Mouse (Mus musculus) 416B (cell line): ENCODE measurements around the gene Ciao1.
"Not testable (repeated sequence)": the region's sequence is repeated elsewhere in the genome, so short reads cannot be mapped to it uniquely, and the experiment has no call there.

Experiments
- DNase-seq: peaks from one replicate; pipeline ENCODE4 v3.0.0; 2011; ENCODE audit warnings: low read depth

Ciao1 gene

GRCm38 (mm10) chr2:127250291-127251008, 2.8 kb upstream of the Ciao1 start:
- DNase-seq, result no peak

- peak; percentile 62 for DNase-seq
Observed at GRCm38 (mm10) chr2:127248334-127249004, 853 bp upstream of the Ciao1 start.

GRCm38 (mm10) chr2:127240065-127240464, 7.6 kb downstream of the Ciao1 start:
- no peak for DNase-seq

DNA sequence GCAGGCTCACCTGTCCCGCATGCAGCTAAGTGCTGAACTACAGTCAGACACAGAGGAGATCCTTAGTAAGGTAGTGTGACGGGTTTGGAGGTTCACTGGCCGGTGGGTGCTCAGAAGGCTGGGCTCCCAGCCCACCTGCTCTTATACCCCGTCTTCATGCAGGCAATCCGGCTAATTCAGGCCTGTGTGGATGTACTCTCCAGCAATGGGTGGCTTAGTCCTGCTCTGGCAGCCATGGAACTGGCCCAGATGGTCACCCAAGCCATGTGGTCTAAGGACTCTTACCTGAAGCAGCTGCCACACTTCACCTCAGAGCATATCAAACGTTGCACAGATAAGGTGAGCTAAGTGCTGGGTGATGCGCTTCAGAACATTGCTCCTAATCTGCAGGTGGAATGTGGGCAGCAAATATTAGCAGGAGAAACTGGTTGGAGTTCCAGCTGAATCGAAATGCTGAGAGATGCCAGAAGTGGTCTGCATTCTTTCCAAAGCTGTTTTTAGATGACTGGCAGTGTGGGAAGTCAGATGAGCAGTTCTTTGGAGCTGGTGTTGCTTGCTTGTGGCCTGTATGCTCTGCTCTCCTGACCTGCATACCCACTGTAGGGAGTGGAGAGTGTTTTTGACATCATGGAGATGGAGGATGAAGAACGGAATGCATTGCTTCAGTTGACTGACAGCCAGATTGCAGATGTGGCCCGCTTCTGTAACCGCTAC, 9.6 kb downstream of the Ciao1 start:
- DNase-seq, result no peak

GRCm38 (mm10) chr2:127225261-127225660, 22.4 kb downstream of the Ciao1 start:
- peak; percentile 13 for DNase-seq

GRCm38 (mm10) chr2:127217746-127218145, 29.9 kb downstream of the Ciao1 start:
- no peak for DNase-seq

DNA sequence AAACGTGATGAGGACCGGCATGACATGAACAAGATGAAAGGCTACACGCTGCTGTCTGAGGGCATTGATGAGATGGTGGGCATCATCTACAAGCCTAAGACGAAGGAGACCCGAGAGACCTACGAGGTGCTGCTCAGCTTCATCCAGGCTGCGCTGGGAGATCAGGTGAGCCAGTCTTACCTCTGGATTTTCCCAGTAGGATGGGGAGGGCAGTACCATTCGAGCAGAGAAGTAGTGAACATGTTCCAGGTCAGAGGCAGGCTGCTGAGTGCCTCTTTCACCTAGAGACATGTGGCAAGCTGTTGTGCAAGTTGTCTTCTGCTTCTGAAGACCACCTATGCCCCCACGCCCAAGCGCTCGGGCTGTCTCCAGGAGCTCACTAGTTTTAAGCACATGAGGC, 36.9 kb downstream of the Ciao1 start:
- DNase-seq, result no peak

- DNase-seq, result no peak
Observed at GRCm38 (mm10) chr2:127208452-127208769, 39.2 kb downstream of the Ciao1 start.

DNA sequence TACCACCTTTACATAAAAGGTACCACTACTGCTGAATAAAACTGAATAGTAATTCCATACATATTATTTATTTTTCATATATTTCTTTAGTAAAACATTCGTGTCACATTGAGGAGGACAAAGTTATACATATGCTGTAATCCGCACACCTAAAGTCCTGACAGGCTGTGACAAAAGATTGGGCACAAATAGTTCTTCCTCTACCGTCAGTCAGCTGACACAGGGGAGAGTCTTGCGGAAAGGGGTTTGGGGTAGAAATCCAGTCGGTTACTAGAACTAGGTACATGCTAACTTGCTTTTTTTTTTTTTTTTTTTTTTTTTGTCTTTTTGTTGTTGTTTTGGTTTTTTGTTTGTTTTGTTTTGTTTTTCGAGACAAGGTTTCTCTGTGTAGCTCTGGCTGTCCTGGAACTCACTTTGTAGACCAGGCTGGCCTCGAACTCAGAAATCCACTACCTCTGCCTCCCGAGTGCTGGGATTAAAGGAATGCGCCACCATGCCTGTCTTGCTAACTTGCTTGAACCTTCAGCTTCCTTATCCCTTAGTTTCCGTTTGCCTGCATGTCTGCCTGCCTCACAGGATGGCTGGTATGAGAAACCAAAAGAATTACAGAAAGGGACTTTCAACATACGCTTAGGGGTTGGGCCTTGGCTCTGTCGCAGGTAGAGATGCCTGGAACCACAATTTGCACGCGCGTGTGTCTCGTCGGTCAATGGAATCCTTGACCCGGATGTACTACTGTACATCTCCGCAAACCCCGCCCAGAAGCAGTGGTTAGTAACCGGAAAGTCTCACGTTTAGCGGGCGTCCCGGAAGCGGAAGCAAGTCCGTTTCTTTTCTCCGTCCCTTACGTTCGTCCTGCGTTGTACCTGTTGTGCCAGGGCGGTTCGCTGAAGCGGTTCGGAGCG, 39.8 kb downstream of the Ciao1 start, which contains the start of the genes 1810024B03Rik and Snrnp200:
Gene 1810024B03Rik (minus strand): TSS at position 734 of the 905 bp plus-strand sequence.
Gene Snrnp200 (plus strand): TSS at position 840 of the 905 bp plus-strand sequence.
- peak; percentile 99 for DNase-seq

- DNase-seq, result no peak
Observed at GRCm38 (mm10) chr2:127206916-127207315, 40.7 kb downstream of the Ciao1 start.

DNA sequence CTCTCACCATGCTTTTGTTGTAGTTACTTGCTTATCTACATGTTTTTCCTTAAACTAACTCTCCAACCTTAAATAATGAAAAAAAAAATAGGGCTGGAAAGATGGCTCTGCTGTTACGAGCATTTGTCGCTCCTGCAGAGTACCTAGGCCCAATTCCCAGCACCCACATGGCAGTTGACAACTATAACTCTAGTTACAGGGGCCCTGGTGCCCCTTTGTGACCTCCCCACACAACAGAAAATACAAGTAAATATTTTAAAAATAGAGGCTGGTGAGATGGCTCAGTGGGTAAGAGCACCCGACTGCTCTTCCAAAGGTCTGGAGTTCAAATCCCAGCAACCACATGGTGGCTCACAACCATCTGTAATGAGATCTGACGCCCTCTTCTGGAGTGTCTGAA, 41.7 kb downstream of the Ciao1 start:
- not testable (repeated sequence) for DNase-seq

DNA sequence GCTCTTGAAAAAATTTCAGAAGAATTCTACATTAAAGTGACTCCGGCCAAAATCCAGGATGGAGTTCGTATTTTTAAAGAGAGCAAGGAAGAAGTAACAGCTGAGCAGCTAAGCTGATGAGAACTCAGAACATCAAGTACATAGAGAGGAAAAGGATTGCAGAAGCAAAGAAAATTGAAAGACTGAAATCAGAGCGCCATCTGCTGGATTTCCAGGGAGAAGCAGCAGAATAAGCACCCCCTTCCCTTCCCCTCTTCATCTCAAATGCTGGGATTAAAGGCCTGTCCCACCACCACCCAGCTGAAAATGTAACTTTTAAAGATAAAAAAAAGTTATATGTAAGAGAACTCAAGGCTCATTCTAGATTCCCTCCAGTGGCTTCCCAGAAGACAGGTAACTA, 42.7 kb downstream of the Ciao1 start:
- peak; percentile 73 for DNase-seq
